Mouse (Mus musculus) limb, embryonic 14.5 days (tissue): ENCODE measurements around the gene Sgf29. TPM values are rescaled to one million over a fixed set of nuclear protein-coding genes. Genes with fewer than 3 reads are reported as not detected.

Experiments
- ATAC-seq: fragments of 200-750 bp; cut with Nextera tagmentation; 2 replicates; pipeline ENCODE4 v1.8.0; 2017; ENCODE audit warnings: low read depth, moderate number of reproducible peaks, moderate TSS enrichment; ENCODE audit not compliant: low FRiP score
- DNase-seq: peaks from one replicate; pipeline ENCODE4 v3.0.0-alpha.2; 2015; ENCODE audit warnings: low spot score
- H3K27ac ChIP-seq: fragments of 300-500 bp; sonication (generic); replicated peaks from 2 replicates; pipeline ENCODE4 v1.5.1; 2014; ENCODE audit warnings: low read depth, mild to moderate bottlenecking, low read length, moderate library complexity, mixed read lengths
- H3K27me3 ChIP-seq: fragments of 300-500 bp; sonication (generic); 2 replicates; pipeline ENCODE4 v1.6.1; 2014; ENCODE audit warnings: low read length, mixed read lengths; ENCODE audit not compliant: control insufficient read depth, insufficient read depth
- H3K36me3 ChIP-seq: fragments of 300-500 bp; sonication (generic); 2 replicates; pipeline ENCODE4 v1.6.1; 2014; ENCODE audit warnings: mild to moderate bottlenecking, low read length, moderate library complexity, mixed read lengths; ENCODE audit not compliant: control insufficient read depth, insufficient read depth
- H3K4me1 ChIP-seq: fragments of 300-500 bp; sonication (generic); 2 replicates; pipeline ENCODE4 v1.6.1; 2014; ENCODE audit warnings: antibody characterized with exemption, low read length, mixed read lengths; ENCODE audit not compliant: control insufficient read depth, insufficient read depth
- H3K4me2 ChIP-seq: fragments of 300-500 bp; sonication (generic); replicated peaks from 2 replicates; pipeline ENCODE4 v1.6.1; 2014; ENCODE audit warnings: low read depth, mild to moderate bottlenecking, low read length, moderate library complexity; ENCODE audit not compliant: severe bottlenecking
- H3K4me3 ChIP-seq: fragments of 300-500 bp; sonication (generic); replicated peaks from 2 replicates; pipeline ENCODE4 v1.5.1; 2014; ENCODE audit warnings: low read length
- H3K9ac ChIP-seq: fragments of 300-500 bp; sonication (generic); 2 replicates; pipeline ENCODE4 v1.6.1; 2014; ENCODE audit warnings: mild to moderate bottlenecking, low read depth, low read length, moderate library complexity; ENCODE audit not compliant: severe bottlenecking
- H3K9me3 ChIP-seq: fragments of 300-500 bp; sonication (generic); 2 replicates; pipeline ENCODE4 v1.6.1; 2016; ENCODE audit warnings: low read length; ENCODE audit not compliant: control insufficient read depth
- POLR2A ChIP-seq: fragments of 200-500 bp; IDR thresholded peaks from 2 replicates; pipeline ENCODE4 v1.8.0; 2012; ENCODE audit warnings: inconsistent platforms, mild to moderate bottlenecking, moderate library complexity, borderline replicate concordance; ENCODE audit not compliant: insufficient read depth, insufficient read length; ENCODE audit errors: extremely low read depth
- WGBS: fragments of 180-500 bp; shearing (Covaris S2); extraction: QIAGEN DNeasy Blood & Tissue Kit; methylation state at CpG from one replicate; pipeline ENCODE4 v1.1.7; 2014; 5-methylcytosine and 5-hydroxymethylcytosine counted together
- polyA plus RNA-seq, 2 experiments: library from polyadenylated mRNA; depleted of rRNA in 1 of 2; stranded (reverse) in 1 of 2; unstranded in 1 of 2; fragments of >200 nt; fragmentation: Nextera tagmentation in 1 of 2; extraction: Ambion mirVana in 1 of 2; gene quantifications; 2 replicates each; pipeline versions ENCODE4 v1.2.1 to v1.2.3; 2012 to 2014

The Sgf29 gene
- polyA plus RNA-seq (2012; rRNA removed) (49.8 and 61.6 TPM in 2 replicates), polyA plus RNA-seq (2014; fragmentation: Nextera tagmentation; extraction: Ambion mirVana) (56.0 and 64.2 TPM in 2 replicates)

- DNase-seq (peak; percentile 95), ATAC-seq (peak; percentile 97)
- Histone ChIP-seq H3K4me2 (peak within 1 kb of the TSS; percentile 75), H3K27ac (peak within 1 kb of the TSS; percentile 91), H3K27me3 (no peaks in the 10 kb centered on the region), H3K4me3 (peak within 1 kb of the TSS; percentile 59), H3K36me3 (no peaks in the 10 kb centered on the region), H3K4me1 (0 out of 2 replicates have a peak, but pooled peaks cover 2% of the 10 kb centered on the region), H3K9ac (peak within 1 kb of the TSS; percentile 65), H3K9me3 (no peaks in the 10 kb centered on the region)
- peak; percentile 99 for TF ChIP-seq POLR2A
- WGBS: under 1% methylated on average over 54 of the region's 57 CpGs
These were observed at the start of gene Sgf29 for GRCm38 (mm10) chr7:126649231-126650051. Sgf29 (plus strand) TSS chr7:126649309.

DNA sequence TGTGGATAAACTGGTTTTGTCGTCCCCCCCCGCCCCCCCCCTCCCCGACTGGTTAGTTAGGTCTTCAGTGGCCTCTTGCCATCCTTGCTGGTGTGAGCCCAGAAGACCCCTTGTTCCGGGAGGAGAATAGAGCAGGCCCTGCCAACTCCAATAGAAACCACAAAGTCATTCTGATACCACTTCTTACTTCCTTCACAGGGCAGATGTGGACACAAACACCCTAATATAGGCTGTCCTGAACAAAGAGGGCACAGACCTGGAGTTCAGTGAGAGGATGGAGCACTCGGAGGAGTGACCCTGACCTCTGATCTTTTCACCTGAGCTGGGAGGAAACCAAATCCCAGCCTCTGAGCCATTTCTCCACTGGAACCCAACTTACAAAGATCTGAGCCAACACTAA, 47.2 kb upstream of the Sgf29 start:
- H3K4me2 ChIP-seq: no peak overlapping the region
- no peak overlapping the region for H3K27ac ChIP-seq
- DNase-seq: no peak
- TF ChIP-seq POLR2A: no peak
- no peaks in the 10 kb centered on the region for H3K36me3 ChIP-seq
- H3K27me3 ChIP-seq: no peaks in the 10 kb centered on the region
- H3K4me3 ChIP-seq: no peak overlapping the region
- H3K4me1 ChIP-seq: no peaks in the 10 kb centered on the region
- H3K9ac ChIP-seq: no peak overlapping the region
- no peaks in the 10 kb centered on the region for H3K9me3 ChIP-seq
- no peak for ATAC-seq
- WGBS: 48% methylated on average over 4 of the region's 5 CpGs

DNA sequence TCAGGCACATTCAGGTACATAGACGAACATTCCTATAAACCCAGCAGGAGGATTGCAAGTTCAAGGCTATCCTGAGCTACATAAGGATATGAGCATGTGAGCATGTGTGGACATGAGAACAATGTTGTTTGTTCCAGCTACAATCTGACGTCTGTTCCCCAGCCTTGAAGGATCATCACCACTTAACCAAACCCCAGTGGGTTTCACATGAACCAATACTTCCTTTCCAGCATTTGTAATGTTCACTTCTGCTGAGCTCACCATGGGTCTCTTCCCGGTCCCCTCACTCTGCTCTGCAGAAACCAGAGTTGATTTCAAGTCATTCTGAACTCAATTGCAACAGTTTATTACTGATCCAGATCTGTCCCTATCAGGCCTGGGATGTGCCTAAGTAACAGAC, 46.5 kb upstream of the Sgf29 start:
- no peaks in the 10 kb centered on the region for H3K4me1 ChIP-seq
- H3K36me3 ChIP-seq: no peaks in the 10 kb centered on the region
- DNase-seq: no peak
- no peak overlapping the region for H3K4me2 ChIP-seq
- 75% methylated on average over 3 of the region's 3 CpGs for WGBS
- ATAC-seq: no peak
- no peaks in the 10 kb centered on the region for H3K9me3 ChIP-seq
- no peak overlapping the region for H3K27ac ChIP-seq
- no peaks in the 10 kb centered on the region for H3K27me3 ChIP-seq
- H3K9ac ChIP-seq: no peak overlapping the region
- TF ChIP-seq POLR2A: no peak
- no peak overlapping the region for H3K4me3 ChIP-seq

- Histone ChIP-seq H3K4me1 (no peaks in the 10 kb centered on the region), H3K36me3 (no peaks in the 10 kb centered on the region), H3K9ac (no peak overlapping the region), H3K9me3 (no peaks in the 10 kb centered on the region), H3K27me3 (no peaks in the 10 kb centered on the region), H3K27ac (no peak overlapping the region), H3K4me2 (no peak overlapping the region), H3K4me3 (no peak overlapping the region)
- DNase-seq: no peak
- ATAC-seq: no peak
- TF ChIP-seq POLR2A: no peak
- whole genome bisulfite sequencing: 73% methylated on average over 5 of the region's 5 CpGs
These were observed 42.5 kb upstream of the Sgf29 start for GRCm38 (mm10) chr7:126606611-126607010.

DNA sequence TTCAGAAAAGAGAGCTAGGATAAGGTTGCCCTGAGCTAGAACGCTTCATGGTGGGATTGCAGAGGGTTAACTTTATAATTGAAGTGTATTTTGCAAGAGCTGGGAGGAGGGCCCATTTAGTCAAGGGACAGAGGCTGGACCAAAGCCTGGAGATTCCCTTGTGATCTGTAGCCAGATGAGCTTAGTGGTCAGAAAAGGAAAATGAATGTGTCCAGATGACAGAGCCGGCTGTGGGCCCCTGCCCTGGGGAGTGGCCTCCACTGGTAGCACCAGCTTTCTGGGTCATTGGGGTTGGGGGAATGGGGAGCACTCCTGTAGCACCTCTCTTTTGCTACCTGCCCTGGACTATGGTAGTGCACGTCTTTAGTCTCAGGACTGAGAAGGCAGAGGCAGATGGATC, 42.0 kb upstream of the Sgf29 start:
- no peaks in the 10 kb centered on the region for H3K27me3 ChIP-seq
- no peak overlapping the region for H3K4me2 ChIP-seq
- no peak overlapping the region for H3K27ac ChIP-seq
- H3K9ac ChIP-seq: no peak overlapping the region
- DNase-seq: no peak
- WGBS: 70% methylated on average over 3 of the region's 3 CpGs
- no peak overlapping the region for H3K4me3 ChIP-seq
- H3K36me3 ChIP-seq: no peaks in the 10 kb centered on the region
- no peak for ATAC-seq
- no peaks in the 10 kb centered on the region for H3K9me3 ChIP-seq
- no peaks in the 10 kb centered on the region for H3K4me1 ChIP-seq
- TF ChIP-seq POLR2A: no peak
